Mouse (Mus musculus): ENCODE data around the gene Fam117a. TPM values are rescaled to one million over a fixed set of nuclear protein-coding genes. Genes with fewer than 3 reads are reported as not detected.
A peak's percentile ranks its signal among the peaks of the same experiment; 100 is the strongest.

Gene Fam117a
- total and polyA plus RNA-seq, 3 experiments = 49.9 to 116 TPM; not detected in 1

- Histone ChIP-seq H3K9ac (ENCODE audit: control insufficient read depth, low read depth, low read length, poor library complexity, severe bottlenecking) (no peak overlapping the region), H3K9me3 (replicated peaks; ENCODE audit: insufficient read depth, low read length) (no peaks in the 10 kb centered on the region), H3K79me2 (ENCODE audit: control insufficient read depth, insufficient read depth, low read length, poor library complexity) (no peaks in the 10 kb centered on the region), H3K4me1 (ENCODE audit: control insufficient read depth in 1 of 2, insufficient read depth in 2 of 2, low read length in 2 of 2) (0 out of 4 replicates have a peak, but pooled peaks cover 0 to 3% of the 10 kb centered on the region in 2 experiments), H3K4me3 (ENCODE audit: control insufficient read depth in 1 of 2, insufficient read depth in 1 of 2, low read depth in 2 of 2, low read length in 2 of 2) (no peak overlapping the region), H3K27me3 (ENCODE audit: control insufficient read depth in 1 of 2, insufficient read depth in 2 of 2, low read length in 2 of 2) (no peaks in the 10 kb centered on the region), H3K36me3 (ENCODE audit: control insufficient read depth in 1 of 2, insufficient read depth in 2 of 2, low read length in 2 of 2) (peaks cover 0 to 22% of the 10 kb centered on the region in 2 experiments; a peak in 2 of 4 replicates), H3K27ac (ENCODE audit: control insufficient read depth, low read depth, low read length) (no peak overlapping the region)
- no peak for TF ChIP-seq TCF12 (IDR thresholded peaks at IDR 0.05; ENCODE audit: low read depth, low read length)
- no peak for TF ChIP-seq NELFE (IDR thresholded peaks at IDR 0.05; ENCODE audit: low read depth, low read length)
- no peak for TF ChIP-seq TBP (IDR thresholded peaks at IDR 0.05; ENCODE audit: low read depth, low read length)
- no peak for TF ChIP-seq BHLHE40 (IDR thresholded peaks at IDR 0.05; ENCODE audit: borderline replicate concordance, low read depth, low read length)
- TF ChIP-seq ETS1 (IDR thresholded peaks at IDR 0.05; ENCODE audit: low read depth, low read length) = no peak
- TF ChIP-seq EP300 (IDR thresholded peaks at IDR 0.05; ENCODE audit: low read depth in 1 of 2, low read length in 2 of 2) = no peak
- TF ChIP-seq GABPA (IDR thresholded peaks at IDR 0.05; ENCODE audit: low read depth, low read length) = no peak
- TF ChIP-seq TAL1 (IDR thresholded peaks at IDR 0.05; ENCODE audit: low read length) = no peak
- TF ChIP-seq MEF2A (IDR thresholded peaks at IDR 0.05; ENCODE audit: extremely low read depth, insufficient replicate concordance, low read depth, low read length, poor library complexity, severe bottlenecking) = no peak
- TF ChIP-seq ELF1 (IDR thresholded peaks at IDR 0.05; ENCODE audit: low read depth, low read length) = no peak
- no peak for TF ChIP-seq UBTF (IDR thresholded peaks at IDR 0.05; ENCODE audit: borderline replicate concordance, insufficient read depth, low read depth, low read length)
- no peak for TF ChIP-seq MYC (IDR thresholded peaks at IDR 0.05; ENCODE audit: low read depth, low read length)
- TF ChIP-seq MAZ (IDR thresholded peaks at IDR 0.05; ENCODE audit: low read depth, low read length) = no peak
- TF ChIP-seq ZNF384 (IDR thresholded peaks at IDR 0.05; ENCODE audit: low read depth, low read length) = no peak
- TF ChIP-seq POLR2A (IDR thresholded peaks at IDR 0.05; ENCODE audit: control insufficient read depth in 1 of 2, insufficient read depth in 1 of 2, low read depth in 1 of 2, low read length in 2 of 2, poor library complexity in 1 of 2) = no peak
- no peak for TF ChIP-seq USF2 (IDR thresholded peaks at IDR 0.05; ENCODE audit: borderline replicate concordance in 1 of 2, insufficient read depth in 1 of 2, low read depth in 1 of 2, low read length in 2 of 2)
- DNase-seq (ENCODE audit: low read depth, low spot score) = no peak
Measured at GRCm38 (mm10) chr11:95368871-95369270, 32.1 kb downstream of the Fam117a start.

GRCm38 (mm10) chr11:95369964-95370890, 33.4 kb downstream of the Fam117a start:
- TF ChIP-seq ZMIZ1 (IDR thresholded peaks at IDR 0.05; ENCODE audit: low read depth, low read length) (no peak), SIN3A (IDR thresholded peaks at IDR 0.05; ENCODE audit: low read length) (no peak), TBP (IDR thresholded peaks at IDR 0.05; ENCODE audit: low read depth, low read length) (no peak), MAFK (IDR thresholded peaks at IDR 0.05; ENCODE audit: borderline replicate concordance, low read depth, low read length) (no peak), USF1 (IDR thresholded peaks at IDR 0.05; ENCODE audit: low read depth, low read length) (no peak), JUND (IDR thresholded peaks at IDR 0.05; ENCODE audit: low read depth, low read length) (no peak), MAZ (IDR thresholded peaks at IDR 0.05; ENCODE audit: low read depth, low read length) (no peak), EP300 (IDR thresholded peaks at IDR 0.05; ENCODE audit: low read depth in 1 of 2, low read length in 2 of 2) (no peak), CHD1 (IDR thresholded peaks at IDR 0.05; ENCODE audit: low read depth, low read length) (no peak), CHD2 (IDR thresholded peaks at IDR 0.05; ENCODE audit: low read length) (no peak), MEF2A (IDR thresholded peaks at IDR 0.05; ENCODE audit: extremely low read depth, insufficient replicate concordance, low read depth, low read length, poor library complexity, severe bottlenecking) (no peak), ZKSCAN1 (IDR thresholded peaks at IDR 0.05; ENCODE audit: low read depth, low read length) (no peak)
- H3K9ac ChIP-seq (ENCODE audit: control insufficient read depth, low read depth, low read length, poor library complexity, severe bottlenecking) = no peak overlapping the region
- no peaks in the 10 kb centered on the region for H3K9me3 ChIP-seq (replicated peaks; ENCODE audit: insufficient read depth, low read length)
- no peak overlapping the region for H3K27ac ChIP-seq (ENCODE audit: control insufficient read depth, low read depth, low read length)
- H3K27me3 ChIP-seq (ENCODE audit: control insufficient read depth in 1 of 2, insufficient read depth in 2 of 2, low read length in 2 of 2) = no peaks in the 10 kb centered on the region
- H3K4me3 ChIP-seq (ENCODE audit: control insufficient read depth in 1 of 2, insufficient read depth in 1 of 2, low read depth in 2 of 2, low read length in 2 of 2) = no peak overlapping the region
- no peaks in the 10 kb centered on the region for H3K79me2 ChIP-seq (ENCODE audit: control insufficient read depth, insufficient read depth, low read length, poor library complexity)
- peak; percentile 56 for DNase-seq (ENCODE audit: low read depth, low spot score)
- peaks cover 0 to 26% of the 10 kb centered on the region in 2 experiments; a peak in 2 of 4 replicates for H3K36me3 ChIP-seq (ENCODE audit: control insufficient read depth in 1 of 2, insufficient read depth in 2 of 2, low read length in 2 of 2)
- 0 out of 4 replicates have a peak, but pooled peaks cover 0 to 3% of the 10 kb centered on the region in 2 experiments for H3K4me1 ChIP-seq (ENCODE audit: control insufficient read depth in 1 of 2, insufficient read depth in 2 of 2, low read length in 2 of 2)
